Comparison of ENCODE assay signal across 27 mouse cellular contexts in genomic region chr5:51546817-51547216, GRCm38 (mm10). TPM values are rescaled to one million over a fixed set of nuclear protein-coding genes. Genes with fewer than 3 reads are reported as not detected.
DNase-seq lines count a peak whose midpoint lies in the region; ATAC-seq and TF ChIP-seq lines count a peak whose summit lies in the region.
"Had no signal": no experiment of that assay in that cellular context is flagged by ENCODE, and none has a peak within 500 bp of the region (broad histone marks: within the 10 kb centered on the region; RNA-seq: fewer than 3 reads in every experiment).

No protein-coding gene starts in this region.

- no peak for TF ChIP-seq CTCF in heart, adult 2 months (IDR thresholded peaks at IDR 0.05)
- no peak for TF ChIP-seq CTCF in liver, postnatal 0 days (IDR thresholded peaks at IDR 0.05; ENCODE audit: low read depth)
- no peak for TF ChIP-seq CTCF in heart, postnatal 0 days (IDR thresholded peaks at IDR 0.05; ENCODE audit: low read depth)

- intact Hi-C loops in heart, adult 2 months (cut with DNase I), result no loop called here
- intact Hi-C loops in heart, postnatal 25 days (cut with DNase I), result no loop called here
- intact Hi-C loops in heart, postnatal 10 days (cut with DNase I), result no loop called here

- TF ChIP-seq POLR2A in heart, adult 2 months (IDR thresholded peaks at IDR 0.05; ENCODE audit: insufficient read depth, low read depth, low read length), result 0 out of 2 replicates have a peak, but pooled peaks have one; percentile 16

- H3K27me3 ChIP-seq in heart, adult 2 months (ENCODE audit: control insufficient read depth, insufficient read depth, low read length), result no peaks in the 10 kb centered on the region
- no peaks in the 10 kb centered on the region for H3K27me3 ChIP-seq in heart, embryonic 14.5 days (ENCODE audit: control insufficient read depth, insufficient read depth, low read length)
- no peaks in the 10 kb centered on the region for H3K27me3 ChIP-seq in liver, postnatal 0 days (ENCODE audit: insufficient read depth, low read length)
- no peaks in the 10 kb centered on the region for H3K27me3 ChIP-seq in liver, embryonic 11.5 days (replicated peaks; ENCODE audit: control insufficient read depth, insufficient read depth, low read length)
- no peaks in the 10 kb centered on the region for H3K27me3 ChIP-seq in heart, postnatal 0 days (ENCODE audit: control insufficient read depth, insufficient read depth, low read length)
- H3K27me3 ChIP-seq: embryonic facial prominence, embryonic 13.5 days; forebrain, embryonic 15.5 days; hindbrain, embryonic 12.5 days; liver, embryonic 13.5 days; midbrain, embryonic 15.5 days had no signal

- peaks cover 28% of the 10 kb centered on the region for H3K36me3 ChIP-seq in heart, adult 2 months (ENCODE audit: control insufficient read depth, insufficient read depth, low read length)
- peaks cover 47% of the 10 kb centered on the region for H3K36me3 ChIP-seq in heart, embryonic 14.5 days (ENCODE audit: control insufficient read depth, insufficient read depth, low read length)
- no peaks in the 10 kb centered on the region for H3K36me3 ChIP-seq in liver, postnatal 0 days (replicated peaks; ENCODE audit: insufficient read depth, low read length)
- no peaks in the 10 kb centered on the region for H3K36me3 ChIP-seq in liver, embryonic 11.5 days (ENCODE audit: control insufficient read depth, insufficient read depth, low read length)
- H3K36me3 ChIP-seq in heart, postnatal 0 days (replicated peaks; ENCODE audit: control insufficient read depth, insufficient read depth, low read length), result peaks cover 6% of the 10 kb centered on the region; the same call in 1 of the 2 replicates
- H3K36me3 ChIP-seq: embryonic facial prominence, embryonic 13.5 days; forebrain, embryonic 10.5 days; forebrain, embryonic 15.5 days; hindbrain, embryonic 12.5 days; liver, embryonic 13.5 days; midbrain, embryonic 15.5 days had no signal

- H3K79me2 ChIP-seq in heart, adult 2 months (replicated peaks; ENCODE audit: control insufficient read depth, insufficient read depth, low read length), result no peaks in the 10 kb centered on the region

- no peak for DNase-seq in heart, adult 2 months
- DNase-seq in heart, postnatal 25 days (ENCODE audit: low spot score), result no peak
- DNase-seq in heart, postnatal 10 days, result no peak
- no peak for DNase-seq in liver, postnatal 0 days
- DNase-seq in liver, embryonic 11.5 days (ENCODE audit: low spot score), result no peak
- no peak for DNase-seq in heart, postnatal 0 days (ENCODE audit: low spot score)
- no peak for DNase-seq in urinary bladder, postnatal 36 days (ENCODE audit: low spot score in 2 of 2)
- DNase-seq: adrenal gland, postnatal 25 days; cerebellum, adult 18-20 months; cerebellum, postnatal 10 days; layer of hippocampus, postnatal 36 days; left cerebral cortex, postnatal 4 days; liver, embryonic 13.5 days; lung, adult 2 months; lung, postnatal 14 days; right cerebral cortex, adult 18-20 months; spleen, adult 18-20 months; thymus, postnatal 14 days had no signal

- peak overlapping the region; percentile 45 for H3K4me2 ChIP-seq in heart, embryonic 14.5 days (ENCODE audit: low read length)
- H3K4me2 ChIP-seq in liver, postnatal 0 days (ENCODE audit: low read depth, low read length), result no peak overlapping the region
- no peak overlapping the region for H3K4me2 ChIP-seq in liver, embryonic 11.5 days
- H3K4me2 ChIP-seq in heart, postnatal 0 days (ENCODE audit: low read depth, low read length), result peak overlapping the region; percentile 10; the same call in 1 of the 2 replicates
- H3K4me2 ChIP-seq: embryonic facial prominence, embryonic 13.5 days; forebrain, embryonic 15.5 days; hindbrain, embryonic 12.5 days; liver, embryonic 13.5 days; midbrain, embryonic 15.5 days had no signal

- ATAC-seq in heart, embryonic 14.5 days (ENCODE audit: insufficient number of reproducible peaks, insufficient read depth, low FRiP score, low read depth), result no peak
- no peak for ATAC-seq in liver, postnatal 0 days
- ATAC-seq in liver, embryonic 11.5 days (replicated peaks; ENCODE audit: low FRiP score), result no peak
- peak; percentile 37 for ATAC-seq in heart, postnatal 0 days (ENCODE audit: insufficient read depth, low read depth)
- ATAC-seq: CD4-positive, CD25-positive, alpha-beta regulatory T cell, adult 4 months; hindbrain, postnatal 0 days; intestine, embryonic 16.5 days; midbrain, embryonic 15.5 days had no signal

- no peak overlapping the region for H3K9ac ChIP-seq in heart, adult 2 months (ENCODE audit: low read depth, low read length)
- peak overlapping the region; percentile 43; the same call in 1 of the 2 replicates for H3K9ac ChIP-seq in heart, embryonic 14.5 days (ENCODE audit: low read length)
- no peak overlapping the region for H3K9ac ChIP-seq in liver, postnatal 0 days (replicated peaks)
- no peak overlapping the region for H3K9ac ChIP-seq in liver, embryonic 11.5 days (ENCODE audit: low read depth, low read length)
- H3K9ac ChIP-seq in heart, postnatal 0 days (replicated peaks; ENCODE audit: low read depth, low read length), result no peak overlapping the region
- H3K9ac ChIP-seq: embryonic facial prominence, embryonic 13.5 days; forebrain, embryonic 15.5 days; hindbrain, embryonic 12.5 days; liver, embryonic 13.5 days; midbrain, embryonic 15.5 days had no signal

- H3K9me3 ChIP-seq in heart, embryonic 14.5 days (ENCODE audit: control insufficient read depth, low read length), result no peaks in the 10 kb centered on the region
- no peaks in the 10 kb centered on the region for H3K9me3 ChIP-seq in liver, postnatal 0 days (ENCODE audit: low read length)
- H3K9me3 ChIP-seq in liver, embryonic 11.5 days (ENCODE audit: control insufficient read depth, low read length), result no peaks in the 10 kb centered on the region
- H3K9me3 ChIP-seq in heart, postnatal 0 days (replicated peaks; ENCODE audit: control insufficient read depth, low read length), result no peaks in the 10 kb centered on the region
- H3K9me3 ChIP-seq: embryonic facial prominence, embryonic 13.5 days; forebrain, embryonic 10.5 days; forebrain, embryonic 15.5 days; hindbrain, embryonic 12.5 days; liver, embryonic 13.5 days; midbrain, embryonic 15.5 days had no signal

- no peak overlapping the region for H3K4me3 ChIP-seq in heart, adult 2 months
- H3K4me3 ChIP-seq in heart, embryonic 14.5 days (ENCODE audit: control insufficient read depth in 1 of 2, insufficient read depth in 1 of 2, low read depth in 1 of 2, low read length in 2 of 2), result no peak overlapping the region
- no peak overlapping the region for H3K4me3 ChIP-seq in liver, postnatal 0 days (ENCODE audit: low read depth, low read length)
- no peak overlapping the region for H3K4me3 ChIP-seq in liver, embryonic 11.5 days (ENCODE audit: low read depth, low read length)
- H3K4me3 ChIP-seq in heart, postnatal 0 days (ENCODE audit: low read depth, low read length), result no peak overlapping the region
- H3K4me3 ChIP-seq: embryonic facial prominence, embryonic 13.5 days; forebrain, embryonic 10.5 days; forebrain, embryonic 15.5 days; hindbrain, embryonic 12.5 days; liver, embryonic 13.5 days; midbrain, embryonic 15.5 days had no signal

- no peak for TF ChIP-seq EP300 in heart, adult 2 months (IDR thresholded peaks at IDR 0.05; ENCODE audit: insufficient read depth, low read depth, low read length)
- TF ChIP-seq EP300 in liver, postnatal 0 days (IDR thresholded peaks at IDR 0.05; ENCODE audit: low read depth), result no peak
- no peak for TF ChIP-seq EP300 in heart, postnatal 0 days (IDR thresholded peaks at IDR 0.05; ENCODE audit: low read depth)

- peaks cover 1% of the 10 kb centered on the region for H3K4me1 ChIP-seq in heart, adult 2 months (ENCODE audit: control insufficient read depth, insufficient read depth, low read length)
- peaks cover 16 to 62% of the 10 kb centered on the region in 2 experiments for H3K4me1 ChIP-seq in heart, embryonic 14.5 days (ENCODE audit: control insufficient read depth in 2 of 2, insufficient read depth in 2 of 2, low read length in 2 of 2)
- peaks cover 7% of the 10 kb centered on the region; the same call in 1 of the 2 replicates for H3K4me1 ChIP-seq in liver, postnatal 0 days (ENCODE audit: insufficient read depth)
- no peaks in the 10 kb centered on the region for H3K4me1 ChIP-seq in liver, embryonic 11.5 days (replicated peaks; ENCODE audit: control insufficient read depth, insufficient read depth, low read length)
- peaks cover 47% of the 10 kb centered on the region for H3K4me1 ChIP-seq in heart, postnatal 0 days (ENCODE audit: control insufficient read depth, insufficient read depth)
- H3K4me1 ChIP-seq: hindbrain, embryonic 12.5 days; midbrain, embryonic 15.5 days had no signal

- 37% methylated on average over 3 of the region's 3 CpGs for WGBS in heart, adult 2 months
- 27% methylated on average over 3 of the region's 3 CpGs for WGBS in heart, embryonic 14.5 days
- 65% methylated on average over 3 of the region's 3 CpGs for WGBS in liver, postnatal 0 days (ENCODE audit: insufficient replicate concordance)
- 76% methylated on average over 3 of the region's 3 CpGs for WGBS in liver, embryonic 11.5 days
- WGBS in heart, postnatal 0 days, result 30% methylated on average over 3 of the region's 3 CpGs

- H3K27ac ChIP-seq in heart, adult 2 months, result peak overlapping the region; percentile 69
- peak overlapping the region; percentile 56 to 69 for H3K27ac ChIP-seq in heart, embryonic 14.5 days (replicated peaks in 1 of 2; ENCODE audit: control insufficient read depth in 1 of 2, insufficient read depth in 1 of 2, low read depth in 2 of 2, low read length in 2 of 2)
- H3K27ac ChIP-seq in liver, postnatal 0 days (ENCODE audit: low read depth), result 0 out of 2 replicates have a peak overlapping the region, but pooled peaks have one; percentile 11
- no peak overlapping the region for H3K27ac ChIP-seq in liver, embryonic 11.5 days (ENCODE audit: low read depth, low read length)
- peak overlapping the region; percentile 71 for H3K27ac ChIP-seq in heart, postnatal 0 days (ENCODE audit: low read depth)
- H3K27ac ChIP-seq: embryonic facial prominence, embryonic 13.5 days; forebrain, embryonic 10.5 days; forebrain, embryonic 15.5 days; hindbrain, embryonic 12.5 days; hindbrain, postnatal 0 days; liver, embryonic 13.5 days; midbrain, embryonic 15.5 days had no signal

RNA-seq across cellular contexts. Expression of gene Ppargc1a, which starts 20.7 kb away (rescaled TPM):
- total RNA-seq in heart, adult 2 months (2021), result 100 to 1,000 TPM; 129 to 146 TPM
- polyA plus RNA-seq in heart, adult 2 months (2012; rRNA removed), result 27.9 and 46.5 TPM in 2 replicates
- total RNA-seq in heart, postnatal 25 days (2021), result 100 to 1,000 TPM; 132 to 133 TPM
- polyA plus RNA-seq in heart, embryonic 14.5 days (2014; fragmentation: Nextera tagmentation; extraction: Ambion mirVana), result 66.9 and 73.8 TPM in 2 replicates
- 100 to 1,000 TPM; 113 to 220 TPM for total RNA-seq in heart, postnatal 10 days (2021)
- polyA plus RNA-seq in liver, postnatal 0 days (2015; fragmentation: Nextera tagmentation; extraction: Ambion mirVana), result 4.4 and 7.1 TPM in 2 replicates
- polyA plus RNA-seq in liver, embryonic 11.5 days (2014; fragmentation: Nextera tagmentation; extraction: Ambion mirVana), result 3.2 and 3.4 TPM in 2 replicates
- 50.8 and 69.1 TPM in 2 replicates for total RNA-seq in heart, postnatal 0 days (2014; rRNA removed; ENCODE audit: low replicate concordance)
- 51.8 and 61.4 TPM in 2 replicates for polyA plus RNA-seq in heart, postnatal 0 days (2015; fragmentation: Nextera tagmentation; extraction: Ambion mirVana)

Comparison
In these comparisons a context has a peak if more than half of its experiments do, and no peak if none do; other contexts are left out.
1. H3K4me2 ChIP-seq: peak in heart, embryonic 14.5 days (single experiment) and heart, postnatal 0 days (single experiment); none in liver, postnatal 0 days (single experiment) and liver, embryonic 11.5 days (single experiment).